Mouse (Mus musculus) left cerebral cortex, adult 18-20 months (tissue): ENCODE data around the gene Plekhb1. TPM values are rescaled to one million over a fixed set of nuclear protein-coding genes. Genes with fewer than 3 reads are reported as not detected.

ENCODE experiments used
- total RNA-seq, 2 experiments: library from RNA; stranded (reverse); gene quantifications; 2 replicates each; pipeline ENCODE4 v1.2.3; 2021

Gene Plekhb1
- total RNA-seq, 2 experiments from 2014 or later, result 174 to 178 TPM

Other genes with a start within 250 kb of the Plekhb1 start
- 1 to 10 TPM; 2.0 to 3.6 TPM for gene Ucp3, start 189.4 kb downstream of the Plekhb1 start, total RNA-seq
- gene Ucp2, start 169.1 kb downstream of the Plekhb1 start, total RNA-seq, result 10 to 100 TPM; 45.3 to 77.9 TPM
- under 1 TPM; 0.14 to 0.40 TPM for gene Dnajb13, start 147.5 kb downstream of the Plekhb1 start, total RNA-seq
- 1 to 10 TPM; 6.6 to 7.3 TPM for gene Coa4, start 125.3 kb downstream of the Plekhb1 start, total RNA-seq
- 100 to 1,000 TPM; 426 to 428 TPM for gene Rab6a, start 55.0 kb downstream of the Plekhb1 start, total RNA-seq
- 10 to 100 TPM; 73.0 to 75.1 TPM for gene Mrpl48, start 54.1 kb downstream of the Plekhb1 start, total RNA-seq
- gene Fam168a, start 44.2 kb upstream of the Plekhb1 start, total RNA-seq, result 100 to 1,000 TPM; 198 to 207 TPM
- gene Relt, start 201.0 kb upstream of the Plekhb1 start, total RNA-seq, result 10 to 100 TPM; 13.2 to 21.8 TPM